Mouse (Mus musculus) small intestine, adult 2 months (tissue): Measurements from ENCODE around the gene Ccdc65.

Source experiments
- CTCF ChIP-seq: fragments of 200-500 bp; IDR thresholded peaks from 2 replicates; pipeline ENCODE4 v1.5.1; 2012; ENCODE audit warnings: low read depth, mild to moderate bottlenecking, control low read depth, inconsistent platforms, low read length, moderate library complexity, mixed read lengths; ENCODE audit not compliant: insufficient replicate concordance, insufficient read length; ENCODE audit errors: extremely low read depth
- POLR2A ChIP-seq: fragments of 200-500 bp; IDR thresholded peaks from 2 replicates; pipeline ENCODE4 v1.6.1; 2012; ENCODE audit warnings: low read depth, mild to moderate bottlenecking, control low read depth, inconsistent platforms, low read length, moderate library complexity

DNA sequence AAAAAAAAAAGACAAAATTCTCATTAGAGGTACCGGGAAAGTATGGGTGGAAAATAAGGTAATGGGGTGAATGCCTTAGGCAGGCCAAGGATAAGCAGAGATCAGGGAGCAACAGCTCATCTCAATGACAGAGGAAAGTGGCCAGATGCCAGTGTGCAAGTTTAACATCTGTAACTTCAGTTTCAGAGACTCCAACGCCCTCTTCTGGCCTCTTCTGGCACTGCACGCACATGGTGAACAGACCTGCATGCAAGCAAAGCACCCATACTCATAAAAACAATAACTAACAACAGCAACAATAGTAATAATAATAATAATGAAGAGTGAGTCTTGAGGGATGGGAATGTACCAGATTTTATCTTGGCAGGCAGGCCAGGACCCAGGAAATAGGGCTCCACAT, 22.1 kb upstream of the Ccdc65 start:
- TF ChIP-seq POLR2A (no peak), CTCF (peak; percentile 10; the same call in 1 of the 2 replicates)
